Mouse (Mus musculus) heart, adult 11 months (tissue): Measurements from ENCODE around the gene Acsm5.

Source experiments
- DNase-seq: peaks from one replicate; pipeline ENCODE4 v3.0.0; 2022

Acsm5 gene

GRCm38 (mm10) chr7:119519163-119519562 is at the start of gene Acsm5:
Gene Acsm5, plus strand, starts transcription at chr7:119519463.
- no peak for DNase-seq

- DNase-seq: peak; percentile 87
Observed at GRCm38 (mm10) chr7:119476500-119477389, 42.5 kb upstream of the Acsm5 start.

GRCm38 (mm10) chr7:119479256-119479655 is 40.0 kb upstream of the Acsm5 start, which contains the start of gene Umod:
Gene Umod, minus strand, starts transcription at chr7:119479282.
- DNase-seq: peak; percentile 43

- DNase-seq: peak; percentile 66
Observed at GRCm38 (mm10) chr7:119484154-119484553, 35.1 kb upstream of the Acsm5 start.

- peak; percentile 40 for DNase-seq
Observed at GRCm38 (mm10) chr7:119486683-119487082, 32.6 kb upstream of the Acsm5 start.

- peak; percentile 87 for DNase-seq
Observed at GRCm38 (mm10) chr7:119490041-119490780, 29.1 kb upstream of the Acsm5 start.

- DNase-seq: peak; percentile 80
Observed at GRCm38 (mm10) chr7:119511143-119511542, 8.1 kb upstream of the Acsm5 start.

- no peak for DNase-seq
Observed at GRCm38 (mm10) chr7:119513056-119513455, 6.2 kb upstream of the Acsm5 start.

- DNase-seq: no peak
Observed at GRCm38 (mm10) chr7:119515492-119516271, 3.6 kb upstream of the Acsm5 start.

- DNase-seq: no peak
Observed at GRCm38 (mm10) chr7:119516272-119516558, 3.0 kb upstream of the Acsm5 start.

GRCm38 (mm10) chr7:119519654-119520053 is 391 bp downstream of the Acsm5 start:
- DNase-seq: no peak

- no peak for DNase-seq
Observed at GRCm38 (mm10) chr7:119521816-119522215, 2.6 kb downstream of the Acsm5 start.

- DNase-seq: peak; percentile 57
Observed at GRCm38 (mm10) chr7:119522385-119522784, 3.1 kb downstream of the Acsm5 start.

GRCm38 (mm10) chr7:119523389-119523788 is 4.1 kb downstream of the Acsm5 start, which contains the start of gene Pdilt:
Gene Pdilt, minus strand, starts transcription at chr7:119523489.
- no peak for DNase-seq

- peak; percentile 97 for DNase-seq
Observed at GRCm38 (mm10) chr7:119525881-119526281, 6.6 kb downstream of the Acsm5 start.

GRCm38 (mm10) chr7:119526486-119526885 is 7.2 kb downstream of the Acsm5 start:
- no peak for DNase-seq

- no peak for DNase-seq
Observed at GRCm38 (mm10) chr7:119527135-119527534, 7.9 kb downstream of the Acsm5 start.

- no peak for DNase-seq
Observed at GRCm38 (mm10) chr7:119527548-119527947, 8.3 kb downstream of the Acsm5 start.

- DNase-seq: no peak
Observed at GRCm38 (mm10) chr7:119528617-119529016, 9.4 kb downstream of the Acsm5 start.

- no peak for DNase-seq
Observed at GRCm38 (mm10) chr7:119532924-119533323, 13.7 kb downstream of the Acsm5 start.

- DNase-seq: no peak
Observed at GRCm38 (mm10) chr7:119534389-119534788, 15.1 kb downstream of the Acsm5 start.

GRCm38 (mm10) chr7:119542445-119542844 is 23.2 kb downstream of the Acsm5 start:
- DNase-seq: no peak

GRCm38 (mm10) chr7:119545572-119545971 is 26.3 kb downstream of the Acsm5 start:
- no peak for DNase-seq
